Mouse (Mus musculus): Measurements from ENCODE around the gene Sfmbt2.

- TF ChIP-seq CTCF (IDR thresholded peaks at IDR 0.05; ENCODE audit: low read depth, low read length) (no peak), TAL1 (conservative IDR thresholded peaks at IDR 0.05; ENCODE audit: low read depth, low read length) (no peak)
These were observed 171.5 kb downstream of the Sfmbt2 start for GRCm38 (mm10) chr2:10541762-10542161.

Data from G1E (cell line).